Mouse (Mus musculus): ENCODE measurements around the gene Rfc3.

DNA sequence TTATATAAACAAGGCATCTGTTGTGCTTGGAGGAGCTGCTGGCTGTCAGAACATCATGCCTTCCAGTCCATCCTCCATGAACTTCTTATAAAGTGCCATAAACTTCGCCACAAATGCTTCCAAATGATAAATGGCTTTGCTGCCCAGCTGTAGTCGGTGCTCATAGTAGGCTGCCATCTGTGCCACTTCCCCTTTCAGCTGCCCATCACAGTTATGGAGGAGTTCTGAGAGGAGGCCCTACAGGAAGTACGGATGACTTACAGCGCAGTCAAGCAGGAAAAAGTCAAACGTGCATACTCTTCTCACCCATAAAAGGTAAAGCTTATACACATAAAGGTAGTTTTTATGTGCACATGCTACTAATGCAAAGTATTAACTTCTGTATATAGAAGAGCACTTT lies 8.2 kb downstream of the Rfc3 start:
- no peak for TF ChIP-seq POLR2A (IDR thresholded peaks at IDR 0.05; ENCODE audit: extremely low read depth, insufficient read depth, low read length)
- TF ChIP-seq CTCF (IDR thresholded peaks at IDR 0.05; ENCODE audit: low read depth, low read length) = no peak
